Mouse (Mus musculus) central nervous system, embryonic 14 days (tissue): ENCODE data around the gene Oaz2. TPM values are rescaled to one million over a fixed set of nuclear protein-coding genes. Genes with fewer than 3 reads are reported as not detected.

ENCODE experiments used
- polyA plus RNA-seq: library from polyadenylated mRNA; depleted of rRNA; stranded (reverse); fragments of >200 nt; gene quantifications from 2 replicates; pipeline ENCODE4 v1.2.3, GENCODE M21; 2012; rRNA removed

Gene Oaz2
- polyA plus RNA-seq = 204 and 216 TPM in 2 replicates

DNA sequence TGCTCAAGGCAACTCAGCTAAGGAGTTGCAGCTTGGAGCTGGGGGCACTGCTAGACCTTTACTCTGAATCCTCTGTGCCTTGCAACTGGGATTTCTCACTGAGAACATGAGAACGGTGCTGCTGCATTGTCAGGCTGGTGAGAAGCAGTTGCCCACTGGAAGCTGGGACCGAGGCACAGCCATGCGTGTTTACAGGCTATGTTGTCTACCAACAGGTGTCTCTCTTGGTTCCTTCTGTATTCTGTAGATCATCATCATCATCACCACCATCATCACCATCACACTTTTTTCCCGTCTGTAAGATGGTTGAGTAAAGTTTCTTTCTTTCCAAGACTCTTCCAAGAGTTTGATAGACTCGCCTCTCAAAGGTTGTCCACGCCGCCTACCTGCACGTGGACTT lies at the start of gene Oaz2:
Oaz2 (plus strand) TSS at position 301 of the 400 bp plus-strand sequence.

DNA sequence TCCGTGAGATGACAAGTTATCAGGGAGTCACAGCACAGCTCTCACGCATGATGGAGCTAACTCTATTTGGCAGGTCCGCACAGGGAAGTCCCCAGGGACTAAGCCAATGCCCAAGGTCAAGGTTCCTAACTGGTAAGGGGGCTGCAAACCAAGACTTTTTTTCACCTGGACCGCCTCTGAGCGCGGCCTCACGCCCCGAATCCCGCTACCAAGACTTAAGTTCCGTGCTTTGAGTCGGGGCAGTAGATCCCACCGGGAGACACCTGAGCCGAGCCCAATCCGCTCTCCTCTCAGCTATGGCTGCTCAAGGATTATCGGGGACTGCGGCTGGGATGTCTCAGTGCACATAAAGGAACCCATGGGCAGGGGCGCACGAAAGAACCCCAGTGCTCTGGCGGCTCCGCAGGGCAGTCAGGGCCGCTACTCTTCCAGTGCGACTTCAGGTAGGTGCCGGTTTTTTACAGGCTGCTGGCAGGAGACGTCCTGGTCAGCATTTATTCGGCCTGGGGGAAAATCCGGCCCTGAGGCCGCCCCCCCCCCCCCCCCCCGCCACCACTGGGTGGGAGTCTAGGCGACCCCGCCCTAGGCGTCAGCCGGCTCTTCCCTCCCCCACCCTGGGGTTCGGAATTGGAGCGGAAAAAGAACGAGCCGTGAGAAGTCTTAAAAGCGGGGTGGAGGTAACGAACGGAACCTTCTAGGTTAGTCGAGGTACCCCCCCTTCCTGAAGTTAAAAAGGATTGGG lies 38.6 kb upstream of the Oaz2 start, which contains the start of gene Rbpms2:
Rbpms2 (plus strand) TSS at position 624 of the 742 bp plus-strand sequence.

Other genes with a start within 250 kb of the Oaz2 start
- gene Slc51b, start 245.0 kb upstream of the Oaz2 start, polyA plus RNA-seq = not detected in 2 replicates
- gene Mtfmt, start 232.2 kb upstream of the Oaz2 start, polyA plus RNA-seq = 25.3 and 27.0 TPM in 2 replicates
- 54.4 and 58.0 TPM in 2 replicates for gene Spg21, start 207.1 kb upstream of the Oaz2 start, polyA plus RNA-seq
- 1.4 and 1.9 TPM in 2 replicates for gene Ankdd1a, start 147.8 kb upstream of the Oaz2 start, polyA plus RNA-seq
- 5.5 and 8.3 TPM in 2 replicates for gene Plekho2, start 88.0 kb upstream of the Oaz2 start, polyA plus RNA-seq
- gene Pif1, start 80.8 kb upstream of the Oaz2 start, polyA plus RNA-seq = 9.0 and 11.4 TPM in 2 replicates
- 5.9 and 9.1 TPM in 2 replicates for gene Rbpms2, start 38.4 kb upstream of the Oaz2 start, polyA plus RNA-seq
- gene Zfp609, start 159.6 kb downstream of the Oaz2 start, polyA plus RNA-seq = 27.0 and 28.6 TPM in 2 replicates
- 42.7 and 46.3 TPM in 2 replicates for gene Pclaf, start 222.2 kb downstream of the Oaz2 start, polyA plus RNA-seq
- 23.0 and 23.7 TPM in 2 replicates for gene Trip4, start 240.8 kb downstream of the Oaz2 start, polyA plus RNA-seq
- 19.3 TPM in 2 replicates for gene Csnk1g1, start 240.9 kb downstream of the Oaz2 start, polyA plus RNA-seq